Mouse (Mus musculus) kidney, postnatal 25 days (tissue): Measurements from ENCODE around the gene Gm49368.
"Not testable (repeated sequence)": the region's sequence is repeated elsewhere in the genome, so short reads cannot be mapped to it uniquely, and the experiment has no call there.

ENCODE experiments used
- DNase-seq, 2 experiments: peaks; one replicate each; pipeline ENCODE4 v3.0.0; 2021; ENCODE audit warnings: mixed read lengths in 2 of 2

The Gm49368 gene

DNA sequence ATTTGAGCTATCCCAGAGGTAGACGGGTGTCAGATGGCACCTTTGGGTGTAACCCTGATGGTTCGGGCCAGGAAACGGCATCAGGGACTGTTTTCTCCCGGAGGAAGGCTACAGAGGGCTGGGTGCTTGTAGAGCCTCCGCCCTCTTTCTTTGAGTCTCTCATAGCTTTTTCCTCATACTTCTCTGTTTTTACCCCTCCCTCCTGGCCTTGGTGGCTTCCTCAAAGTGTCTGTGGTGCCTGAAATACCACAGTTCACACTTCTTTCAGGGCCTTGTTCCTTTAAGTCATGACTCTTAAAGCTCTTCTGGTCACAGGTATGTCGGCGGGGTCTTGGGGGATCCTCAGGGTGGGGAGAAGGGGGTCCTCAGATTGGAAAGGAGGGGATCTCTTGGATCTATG, at the start of gene Gm49368, which contains the start of gene Itgam:
TSS of gene Gm49368 (plus strand) at position 228 of the 400 bp plus-strand sequence.
TSS of gene Itgam (plus strand) at position 185 of the 400 bp plus-strand sequence.
- DNase-seq: no peak

DNA sequence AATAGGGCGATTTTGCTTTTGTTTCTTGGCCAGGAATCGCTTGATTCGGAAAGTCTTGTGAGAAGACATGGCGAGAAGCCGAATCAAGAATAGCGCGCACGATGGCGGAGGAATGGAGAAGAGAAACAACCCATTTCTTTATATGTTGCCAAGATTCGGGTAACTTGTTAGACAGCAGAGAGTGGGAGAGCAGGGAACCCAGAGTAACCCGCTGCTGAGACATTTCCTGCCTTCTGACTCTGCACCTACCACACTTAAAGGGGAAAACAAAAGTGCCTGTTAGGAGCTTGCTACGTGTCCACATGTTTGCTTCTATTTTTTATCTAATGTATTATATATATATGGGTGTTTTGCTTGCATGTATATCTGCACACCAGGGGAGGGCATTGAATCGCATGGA, 49.4 kb upstream of the Gm49368 start:
- no peak for DNase-seq

DNA sequence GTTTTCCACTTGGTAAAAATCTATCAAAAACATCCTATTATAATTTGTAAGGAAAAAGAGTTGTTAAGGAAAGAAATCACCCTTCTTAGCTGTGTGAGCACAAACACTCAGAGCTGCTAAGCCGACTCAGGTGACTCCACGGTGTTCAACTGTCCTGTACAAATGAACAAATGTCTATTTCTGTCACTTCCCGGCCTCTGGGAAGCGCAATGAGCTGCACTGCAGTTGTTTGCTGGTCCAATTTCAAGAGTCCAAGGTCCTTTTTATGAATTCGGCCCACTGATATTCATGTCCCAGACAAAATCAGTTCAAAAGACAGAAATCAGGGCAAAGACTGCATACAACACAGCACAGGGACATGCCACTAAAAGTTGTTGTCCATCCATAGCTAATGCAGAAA, 46.3 kb upstream of the Gm49368 start:
- DNase-seq: not testable (repeated sequence)

DNA sequence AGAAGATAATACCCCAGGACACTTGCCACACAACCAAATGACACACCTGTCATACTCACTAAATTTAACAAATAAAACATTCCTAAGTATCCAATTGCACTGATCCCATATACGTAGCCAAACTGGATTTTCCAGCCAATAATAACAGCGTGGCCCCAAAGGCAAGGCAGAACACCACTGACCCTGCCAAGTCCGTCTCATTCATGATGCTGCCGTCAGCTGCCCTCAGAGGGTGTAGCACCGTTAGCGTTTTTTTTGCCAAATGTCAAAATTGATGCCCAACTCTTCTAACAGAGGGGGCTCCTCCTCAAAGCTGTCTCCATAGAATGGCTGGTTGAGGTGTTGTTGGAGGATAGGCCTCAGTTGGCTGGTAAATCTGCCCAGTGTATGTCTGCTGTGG, 45.8 kb upstream of the Gm49368 start:
- DNase-seq: no peak

DNA sequence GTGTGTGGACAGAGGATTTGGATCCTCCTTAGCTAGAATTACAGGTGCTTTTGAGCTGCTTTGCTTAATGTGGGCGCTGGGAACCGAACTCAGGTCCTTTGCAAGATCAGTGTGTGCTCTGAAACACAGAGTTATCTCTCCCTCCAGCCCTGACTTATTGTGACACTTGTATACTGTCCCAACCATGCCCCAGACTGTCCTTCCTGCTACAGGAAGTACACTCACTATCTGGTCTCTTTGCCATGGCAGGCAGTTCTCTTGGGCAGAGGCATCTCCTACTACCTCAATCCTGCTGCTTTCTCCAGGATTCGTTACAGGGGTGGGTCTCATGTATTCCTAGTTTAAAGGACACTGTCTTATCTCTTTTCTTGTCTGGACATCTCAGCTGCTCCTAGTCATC, 44.2 kb upstream of the Gm49368 start:
- no peak for DNase-seq

DNA sequence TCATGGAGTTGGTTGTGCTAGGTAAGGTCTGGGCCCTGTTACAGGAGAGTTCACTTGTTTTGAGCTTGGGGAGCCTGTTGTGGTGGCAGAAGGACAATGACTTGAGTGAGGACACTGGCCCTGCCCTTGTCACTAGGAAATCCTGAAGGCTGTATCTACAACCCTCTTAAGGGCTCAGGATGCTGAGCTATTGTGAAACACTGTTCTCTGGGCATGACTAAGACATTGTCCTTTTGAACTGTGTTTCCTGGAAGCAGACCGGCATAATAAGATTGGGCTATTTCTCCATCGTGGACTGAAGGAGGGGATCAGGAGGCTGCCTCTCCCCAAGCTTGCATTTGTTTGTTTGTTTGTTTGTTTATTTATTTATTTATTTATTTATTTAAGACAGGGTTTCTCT, 43.3 kb upstream of the Gm49368 start:
- DNase-seq: no peak

DNA sequence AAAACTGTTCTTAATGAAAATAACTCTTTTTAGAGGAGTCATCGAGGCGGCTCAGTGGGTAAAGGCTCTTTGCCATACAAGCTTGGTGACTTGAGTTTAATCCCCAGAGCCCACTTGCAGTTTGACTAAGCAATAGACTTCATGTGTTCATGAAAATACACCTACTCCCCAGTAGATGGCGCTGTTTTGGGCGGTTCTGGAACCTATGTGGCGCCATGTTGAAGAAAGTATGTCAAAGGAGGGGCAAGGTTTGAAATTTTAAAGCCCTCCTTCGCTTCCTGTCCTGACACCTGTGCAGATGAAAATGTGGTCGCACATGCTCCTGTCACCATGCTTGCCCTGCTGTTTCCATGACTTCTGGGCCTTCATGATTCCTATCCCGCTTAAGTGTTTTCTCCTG, 39.5 kb upstream of the Gm49368 start:
- no peak for DNase-seq

DNA sequence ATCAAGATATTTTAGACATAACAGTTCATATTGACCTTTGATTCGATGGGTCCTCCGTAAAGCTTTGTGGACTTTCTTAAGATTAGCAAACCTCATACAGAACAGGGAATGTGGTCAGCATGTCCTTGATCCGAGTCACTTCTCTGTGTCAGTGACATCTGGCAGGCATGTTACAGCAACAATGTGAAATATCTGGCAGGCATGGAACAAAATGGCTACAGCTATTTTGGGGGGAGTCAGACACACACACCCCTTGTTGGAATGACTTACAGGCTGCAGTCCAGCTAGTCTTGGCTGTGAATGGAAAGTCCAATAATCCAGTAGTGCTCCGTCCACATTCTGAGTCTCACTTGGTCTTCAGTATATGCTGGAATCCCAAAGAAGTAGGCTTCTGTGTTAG, 38.9 kb upstream of the Gm49368 start:
- DNase-seq: no peak

DNA sequence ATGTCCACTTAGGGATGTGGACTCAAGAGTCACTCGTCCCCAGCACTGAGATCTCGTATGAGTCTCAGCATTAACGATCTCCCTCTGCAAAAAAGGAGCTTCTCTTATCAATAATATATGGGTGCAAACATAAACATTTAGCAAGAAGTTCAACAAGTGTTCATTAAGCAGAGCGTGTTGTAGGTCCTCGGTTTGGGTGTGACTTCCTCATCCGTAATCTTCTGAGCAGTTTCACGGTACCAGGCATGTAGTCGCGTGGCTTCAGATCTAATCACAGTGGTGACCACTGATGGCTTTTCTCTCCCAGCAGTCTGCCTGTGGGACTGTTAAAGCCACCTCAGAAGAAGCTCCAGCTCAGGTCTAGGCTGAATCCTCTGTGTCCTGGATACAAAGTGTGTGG, 38.1 kb upstream of the Gm49368 start:
- DNase-seq: no peak

DNA sequence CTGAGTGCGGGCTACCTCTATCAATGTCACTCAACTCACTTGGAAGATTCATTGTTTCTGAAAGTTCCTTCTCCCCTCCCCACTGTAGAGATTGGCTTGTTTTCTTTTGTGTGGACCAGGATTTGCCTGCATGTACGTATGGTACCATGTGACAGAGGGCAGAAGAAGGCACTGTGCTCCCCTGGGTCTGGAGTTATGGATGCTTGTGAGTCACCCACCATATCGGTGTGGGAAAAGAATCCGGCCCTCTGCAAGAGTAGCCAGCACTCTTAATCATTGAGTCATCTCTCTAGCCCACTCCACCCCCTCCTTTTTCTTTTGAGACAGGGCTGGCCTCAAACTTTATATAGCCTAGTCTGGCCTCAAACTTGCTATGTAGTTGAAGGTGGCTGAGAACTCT, 37.6 kb upstream of the Gm49368 start:
- no peak for DNase-seq

DNA sequence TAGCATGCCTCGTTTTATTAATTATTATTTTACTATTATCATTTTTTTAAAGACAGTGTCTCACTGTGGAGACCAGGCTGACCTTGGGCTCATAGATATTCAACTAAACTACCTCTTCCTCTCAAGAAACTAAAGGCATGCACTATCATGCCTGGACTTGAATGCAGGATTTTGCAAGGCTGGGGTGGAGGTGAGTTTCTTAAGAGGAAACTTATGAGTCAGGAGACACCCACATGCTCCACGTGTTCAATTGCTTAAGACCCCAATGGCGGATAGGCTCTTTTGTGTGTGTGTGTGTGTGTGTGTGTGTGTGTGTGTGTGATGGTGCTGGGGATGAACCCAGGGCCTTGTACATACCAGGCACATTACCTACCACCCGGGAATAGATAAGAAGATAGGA, 37.1 kb upstream of the Gm49368 start:
- no peak for DNase-seq

DNA sequence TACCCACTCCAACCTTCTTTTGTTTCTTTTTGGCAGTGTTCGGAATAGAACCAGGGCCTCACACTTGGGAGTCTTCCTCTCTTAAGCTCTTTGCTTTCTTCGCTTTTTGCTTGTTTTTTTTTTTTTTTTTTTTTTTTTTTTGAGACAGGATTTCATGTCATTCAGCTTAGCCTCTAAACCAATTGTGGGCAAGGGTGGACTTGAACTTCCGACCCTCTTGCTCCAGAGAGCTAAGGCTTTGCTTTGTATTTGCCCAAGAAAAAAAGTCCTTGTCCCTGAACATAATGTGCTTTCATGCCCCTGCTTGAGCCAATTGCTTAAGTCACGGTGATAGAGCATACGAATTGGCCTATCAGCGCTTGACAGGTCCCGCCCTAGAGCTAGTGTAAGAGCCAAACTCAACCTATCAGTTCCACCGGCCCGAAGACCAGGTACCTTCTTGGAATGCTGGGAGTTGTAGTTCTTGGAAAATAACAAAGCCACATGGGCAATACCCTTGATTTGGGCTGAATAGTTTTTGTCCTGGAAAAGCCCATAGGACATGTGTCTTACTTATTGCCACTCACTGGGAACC, 31.0 kb upstream of the Gm49368 start:
- peak; percentile 25 to 61 for DNase-seq

DNA sequence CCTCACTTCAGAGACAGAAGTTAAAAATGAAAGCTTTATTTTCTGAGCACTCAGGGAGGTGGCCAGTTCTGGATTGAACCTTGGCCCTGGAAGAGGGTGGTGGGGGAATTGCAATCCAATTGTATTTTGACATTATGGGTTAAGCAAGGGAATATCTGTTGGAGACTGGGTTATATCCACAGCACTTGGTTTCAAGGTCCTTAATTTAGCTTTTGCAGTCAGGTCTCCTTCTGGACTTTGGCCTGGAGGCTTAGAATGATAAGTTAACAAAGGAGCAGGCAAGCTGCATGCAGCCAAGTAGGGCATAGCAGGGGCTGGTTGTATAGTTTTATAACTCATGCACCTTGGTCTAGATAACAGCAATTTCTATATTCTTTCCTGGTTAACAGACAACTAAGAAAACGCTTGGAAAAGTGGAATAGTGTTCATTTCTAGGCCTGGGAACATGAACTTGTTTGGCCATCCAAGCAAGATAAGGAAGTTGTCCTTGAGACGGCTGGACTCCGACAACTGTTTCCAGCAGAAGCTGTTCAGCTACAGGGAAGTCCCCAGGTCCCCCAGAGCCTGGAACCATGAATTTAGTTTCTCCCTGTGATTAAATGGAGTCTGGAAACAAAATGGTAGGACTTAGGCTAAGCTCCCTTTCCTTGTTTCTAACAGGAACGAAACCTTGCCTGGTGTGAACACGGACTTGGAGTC, 30.0 kb upstream of the Gm49368 start:
- DNase-seq: peak in 1 of 2 experiments; percentile 9

DNA sequence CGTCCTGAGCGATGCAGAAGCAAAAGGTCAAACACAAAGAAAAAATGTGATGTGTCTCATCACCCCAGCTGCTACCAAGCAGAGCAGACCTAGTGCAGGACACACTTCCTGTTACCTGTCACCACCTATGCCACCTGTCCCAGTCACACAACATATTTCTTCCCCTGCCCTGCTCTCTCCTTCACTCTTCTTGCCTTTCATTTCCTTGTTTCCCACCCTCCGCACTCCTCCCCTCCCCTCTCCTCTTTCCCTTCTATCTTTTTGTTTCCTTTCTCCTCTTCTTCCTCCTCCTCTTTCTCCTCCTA, 29.5 kb upstream of the Gm49368 start:
- no peak for DNase-seq

DNA sequence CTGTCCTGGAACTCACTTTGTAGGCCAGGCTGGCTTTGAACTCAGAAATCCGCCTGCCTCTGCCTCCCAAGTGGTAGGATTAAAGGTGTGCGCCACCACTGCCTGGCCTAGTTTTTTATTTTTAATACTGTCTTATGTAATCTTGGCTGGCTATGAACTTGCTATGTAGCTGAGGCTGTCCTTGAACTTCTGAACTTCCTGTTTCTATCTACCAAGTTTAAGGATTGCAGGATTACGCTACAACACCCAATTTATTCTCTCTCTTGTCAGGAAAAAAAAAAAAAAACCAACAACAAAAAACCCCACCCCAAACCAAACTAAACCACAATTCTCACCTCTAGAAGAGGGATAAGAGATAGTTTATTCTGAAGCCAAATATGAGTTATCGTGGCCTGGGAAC, 28.9 kb upstream of the Gm49368 start:
- no peak for DNase-seq

DNA sequence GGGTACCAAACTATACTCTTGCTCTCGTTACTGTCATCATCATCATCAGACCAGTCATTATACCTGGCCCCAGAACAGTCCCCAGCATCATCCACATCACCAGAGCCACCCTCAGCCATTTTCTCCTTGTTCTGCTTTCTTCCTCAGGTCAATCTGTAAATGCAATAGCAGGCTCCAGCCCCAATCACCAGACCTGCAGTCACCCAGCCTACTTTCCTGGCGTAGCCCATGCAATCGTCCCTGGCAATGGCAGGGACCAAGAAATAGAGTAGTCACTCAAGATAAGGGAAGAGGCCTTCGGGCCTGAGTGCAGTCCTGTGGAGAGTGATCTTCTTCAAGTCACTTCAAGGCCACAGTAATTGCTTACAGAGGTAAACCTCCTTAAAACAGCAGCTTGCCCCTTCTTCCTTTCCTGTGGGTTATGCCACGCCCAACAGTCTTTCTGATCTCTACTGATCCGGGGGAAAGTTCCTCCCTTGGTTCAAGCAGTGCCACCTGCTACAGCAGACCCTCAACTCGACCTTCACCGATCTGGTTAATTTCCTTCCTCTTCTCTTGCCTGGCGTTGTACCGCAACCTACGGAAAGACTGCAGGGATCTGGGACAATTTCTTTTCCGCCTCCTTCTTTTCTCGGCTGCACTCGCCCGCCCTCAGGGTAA, 20.2 kb upstream of the Gm49368 start:
- DNase-seq: not testable (repeated sequence)

DNA sequence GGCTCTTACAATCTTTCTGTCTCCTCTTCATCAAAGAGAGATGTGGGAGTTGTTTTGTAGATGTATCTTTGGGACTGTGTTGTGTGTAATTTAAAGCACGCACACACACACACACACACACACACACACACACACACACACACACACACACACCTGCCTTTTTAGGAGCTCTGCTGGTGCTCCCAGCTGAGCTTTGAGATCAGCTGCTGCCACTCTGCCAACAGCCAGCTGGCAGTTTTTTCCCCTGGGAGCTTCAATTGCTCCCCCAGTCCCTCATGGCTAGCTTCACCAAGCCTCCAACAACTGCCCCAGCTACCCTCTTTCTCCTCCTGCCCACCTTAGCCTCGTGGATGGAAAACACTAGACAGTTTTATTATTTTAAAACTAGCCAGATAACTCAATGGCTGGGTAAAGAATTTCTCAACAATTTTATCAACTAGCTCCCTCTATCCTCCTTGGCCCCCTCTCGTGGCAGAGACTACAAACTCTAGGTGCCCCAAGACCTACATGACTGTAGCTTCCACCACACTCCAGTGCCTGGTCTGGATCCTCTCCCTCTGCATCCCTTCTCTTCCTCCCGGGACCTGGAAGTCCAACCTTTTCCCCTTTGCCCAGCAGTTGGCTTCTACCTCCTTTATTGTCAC, 18.2 kb upstream of the Gm49368 start:
- peak in 1 of 2 experiments; percentile 23 for DNase-seq

DNA sequence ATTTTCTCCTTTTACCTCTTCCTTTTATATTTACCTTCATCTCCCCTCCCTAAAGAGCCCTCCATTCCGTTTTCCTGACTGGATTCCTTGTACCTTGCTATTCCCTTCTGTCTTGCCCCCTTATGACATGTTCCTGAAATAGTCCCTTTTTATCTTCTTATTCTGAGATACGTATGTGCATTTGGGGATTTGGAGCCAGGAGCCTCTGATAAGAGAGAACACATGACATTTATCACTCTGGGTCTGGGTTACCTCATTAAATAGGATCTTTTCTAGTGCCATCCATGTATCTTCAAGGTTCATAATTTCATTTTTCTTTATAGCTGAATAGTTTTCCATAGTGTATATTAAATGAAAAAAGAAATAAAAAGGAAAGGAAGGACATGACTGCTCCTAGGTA, 16.8 kb upstream of the Gm49368 start:
- no peak for DNase-seq

DNA sequence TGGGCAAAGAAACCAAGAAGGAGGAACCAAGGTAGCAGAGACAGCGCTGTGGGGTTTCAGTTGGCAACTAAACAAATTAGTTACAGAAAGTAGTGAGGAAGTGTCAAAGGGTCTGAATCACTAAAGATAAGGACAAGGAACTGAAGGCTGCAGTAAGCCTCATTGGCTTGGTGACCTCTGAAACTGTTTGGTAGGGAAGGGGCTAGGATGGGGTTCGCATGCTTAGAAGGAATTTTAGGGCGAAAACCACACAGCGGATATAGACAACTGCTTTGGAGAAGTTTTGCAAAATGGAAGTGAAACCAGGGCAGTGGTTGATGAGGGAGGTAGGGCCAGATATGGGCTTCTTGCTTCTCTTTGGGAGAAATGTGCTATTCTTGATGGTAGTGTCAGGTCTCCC, 13.7 kb upstream of the Gm49368 start:
- DNase-seq: no peak

DNA sequence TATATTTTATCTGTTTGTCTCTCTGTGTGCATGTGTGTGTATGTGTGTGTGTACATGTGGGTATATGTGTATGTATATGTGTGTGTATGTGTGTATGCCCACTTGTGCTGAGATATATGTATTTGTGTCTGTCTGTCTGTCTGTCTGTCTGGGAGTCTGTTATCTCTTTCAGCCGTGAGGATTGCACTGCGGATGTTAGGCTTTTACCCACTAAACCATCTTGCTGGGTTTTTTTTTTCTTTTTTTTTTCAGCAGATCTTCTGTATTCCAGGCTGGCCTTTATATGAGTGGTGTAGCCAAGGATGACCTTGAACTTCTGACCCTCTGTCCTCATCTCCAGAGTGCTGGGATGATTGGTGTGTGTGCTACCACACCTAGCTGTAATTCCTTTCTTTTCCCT, 13.2 kb upstream of the Gm49368 start:
- DNase-seq: no peak

DNA sequence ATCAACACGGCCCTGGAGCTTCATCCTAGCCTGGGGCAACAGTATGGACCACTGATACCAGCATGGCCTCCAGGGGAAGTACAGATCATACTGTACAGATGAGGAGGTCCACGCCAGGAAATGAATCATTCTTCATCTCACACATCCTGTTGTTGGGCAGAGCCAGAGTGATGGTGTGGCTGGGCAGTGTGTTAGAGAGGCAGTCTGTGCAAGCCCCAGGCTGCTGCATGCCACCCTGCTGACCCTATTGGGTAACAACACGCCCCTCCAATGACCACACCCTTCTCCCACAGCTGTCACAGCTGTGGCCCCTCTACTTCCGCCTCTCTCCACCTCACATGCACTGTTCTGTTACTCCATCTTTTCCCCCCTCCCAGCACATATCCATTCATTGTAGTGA, 11.7 kb upstream of the Gm49368 start:
- no peak for DNase-seq

DNA sequence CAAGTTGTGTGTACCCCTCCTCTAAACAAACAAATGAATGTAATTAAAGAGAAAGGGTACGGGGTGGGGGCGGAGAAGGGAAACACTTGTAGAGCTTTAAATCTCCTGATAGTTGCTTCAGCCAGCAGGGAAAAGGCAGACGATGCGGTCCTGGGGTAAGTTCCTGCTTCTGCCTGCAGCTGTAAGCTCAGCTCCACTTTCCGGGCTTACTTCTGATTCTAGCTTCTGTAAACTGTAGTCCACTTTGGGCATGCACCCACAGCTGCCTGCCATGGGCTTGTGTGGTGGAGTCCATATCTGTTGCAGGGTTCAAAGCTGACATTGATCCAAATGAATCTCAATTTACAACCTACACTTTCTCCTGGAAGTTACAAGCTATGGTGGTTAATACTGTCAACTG, 9.4 kb upstream of the Gm49368 start:
- DNase-seq: no peak

DNA sequence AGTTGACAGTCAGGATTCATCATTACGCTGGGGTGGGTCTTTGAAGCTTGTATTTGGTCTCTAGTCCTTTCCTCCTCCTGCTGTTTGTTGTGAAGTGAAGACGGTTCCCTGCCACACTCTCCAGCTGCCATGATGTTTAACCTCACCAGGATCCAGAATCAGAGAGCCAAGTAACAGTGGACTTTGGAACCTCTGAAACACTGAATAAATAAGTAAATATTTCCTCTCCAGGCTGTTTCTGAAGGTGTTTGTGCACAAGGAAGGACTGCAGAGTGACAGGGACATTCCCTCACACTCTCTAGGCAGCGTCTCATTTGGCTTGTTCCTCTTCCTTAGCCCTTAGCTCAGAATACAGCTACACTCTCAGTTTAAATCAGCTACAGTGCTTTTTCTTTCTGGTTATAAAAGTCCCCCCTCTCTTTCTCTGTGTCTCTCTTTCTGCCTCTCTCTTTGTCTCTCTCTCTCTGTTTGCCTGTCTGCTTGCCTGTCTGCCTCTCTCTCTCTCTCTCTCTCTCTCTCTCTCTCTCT, 5.5 kb upstream of the Gm49368 start:
- DNase-seq: no peak

DNA sequence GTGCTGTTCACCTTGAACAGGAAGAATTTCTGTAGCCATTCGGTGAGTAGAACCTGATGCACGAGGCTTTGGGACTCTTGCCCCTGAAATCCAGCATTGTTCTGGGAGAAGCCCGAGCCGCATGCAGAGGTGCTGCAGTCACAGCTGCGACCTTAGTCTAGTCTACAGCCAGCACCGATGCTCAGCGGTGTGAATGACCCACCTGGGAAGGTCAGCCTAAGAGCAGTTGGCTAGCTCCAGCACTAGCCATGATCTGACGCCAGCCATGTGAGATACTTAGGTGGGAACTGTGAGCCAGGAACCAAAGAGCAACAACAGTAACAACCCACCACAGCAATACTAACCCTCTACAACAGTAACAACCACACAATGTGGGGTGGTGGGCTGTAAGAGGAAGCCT, 4.6 kb upstream of the Gm49368 start:
- DNase-seq: no peak
